Mouse (Mus musculus) thymus, postnatal 14 days (tissue): ENCODE results near the gene Mrgprd.

Source experiments
- DNase-seq: peaks from one replicate; pipeline ENCODE4 v3.0.0; 2021

Gene Mrgprd

DNA sequence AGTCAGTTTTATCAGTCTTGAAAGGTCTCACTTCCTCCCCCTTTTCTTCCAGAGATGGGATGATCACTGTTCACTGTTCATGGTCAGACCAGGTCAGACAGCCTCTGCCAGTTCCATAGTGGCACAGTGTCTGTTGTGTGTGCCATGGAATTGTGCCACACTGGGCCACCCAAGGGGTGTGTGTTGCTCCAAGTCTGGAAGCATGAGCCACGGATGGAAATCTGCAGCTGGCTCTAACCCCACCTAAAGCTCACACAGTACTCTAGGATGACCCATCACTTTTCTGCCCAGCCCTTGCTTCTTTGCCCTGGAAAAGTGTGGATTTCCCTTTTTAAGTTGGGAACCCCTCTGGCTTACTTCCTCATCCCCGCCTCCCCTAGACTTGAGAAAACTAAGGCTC is 10.5 kb upstream of the Mrgprd start:
- DNase-seq, result no peak

DNA sequence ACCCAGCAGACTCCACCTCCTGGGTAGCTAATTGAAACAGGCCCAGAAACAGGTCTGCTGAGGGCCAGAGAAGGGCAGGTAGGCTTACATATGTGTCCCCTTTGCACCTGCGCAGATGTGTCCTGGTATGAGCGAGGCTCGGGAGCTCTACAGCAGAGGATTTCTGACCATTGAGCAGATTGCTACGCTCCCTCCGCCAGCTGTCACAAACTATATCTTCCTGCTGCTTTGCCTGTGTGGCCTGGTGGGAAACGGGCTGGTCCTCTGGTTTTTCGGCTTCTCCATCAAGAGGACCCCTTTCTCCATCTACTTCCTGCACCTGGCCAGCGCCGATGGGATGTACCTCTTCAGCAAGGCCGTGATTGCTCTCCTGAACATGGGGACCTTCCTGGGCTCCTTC is 7.0 kb upstream of the Mrgprd start:
- DNase-seq, result no peak

DNA sequence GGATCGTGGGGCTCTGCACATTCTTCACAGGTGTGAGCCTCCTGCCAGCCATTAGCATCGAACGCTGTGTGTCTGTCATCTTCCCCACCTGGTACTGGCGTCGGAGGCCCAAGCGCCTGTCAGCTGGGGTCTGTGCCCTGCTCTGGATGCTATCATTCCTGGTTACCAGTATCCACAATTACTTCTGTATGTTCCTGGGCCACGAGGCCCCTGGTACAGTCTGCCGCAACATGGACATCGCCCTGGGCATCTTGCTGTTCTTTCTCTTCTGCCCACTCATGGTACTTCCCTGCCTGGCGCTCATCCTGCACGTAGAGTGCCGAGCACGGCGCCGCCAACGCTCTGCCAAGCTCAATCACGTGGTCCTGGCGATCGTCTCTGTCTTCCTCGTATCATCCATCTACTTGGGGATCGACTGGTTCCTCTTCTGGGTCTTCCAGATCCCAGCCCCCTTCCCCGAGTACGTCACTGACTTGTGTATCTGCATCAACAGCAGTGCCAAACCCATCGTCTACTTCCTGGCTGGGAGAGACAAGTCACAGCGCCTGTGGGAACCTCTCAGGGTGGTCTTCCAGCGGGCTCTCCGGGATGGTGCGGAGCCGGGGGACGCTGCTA is 6.5 kb upstream of the Mrgprd start:
- no peak for DNase-seq

DNA sequence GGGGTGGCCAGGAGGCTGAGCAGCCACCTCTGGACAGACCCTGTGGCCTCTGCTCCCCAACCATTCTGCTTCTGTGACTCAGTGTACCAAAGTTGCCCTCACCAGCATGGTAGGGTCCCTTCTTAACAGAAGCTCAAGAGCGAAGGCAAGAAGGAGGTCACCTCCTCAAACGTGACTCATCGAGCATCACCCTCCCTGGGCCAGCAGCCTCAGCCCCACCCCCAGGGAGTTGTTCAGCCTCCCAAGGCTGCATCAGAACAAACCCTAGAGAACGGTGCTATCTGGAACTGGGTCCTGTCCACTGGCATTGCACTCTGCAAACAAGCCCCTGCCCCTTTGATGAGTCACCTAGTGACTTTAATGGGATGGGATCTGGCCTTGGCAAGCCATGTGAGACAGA is 5.8 kb upstream of the Mrgprd start:
- no peak for DNase-seq

DNA sequence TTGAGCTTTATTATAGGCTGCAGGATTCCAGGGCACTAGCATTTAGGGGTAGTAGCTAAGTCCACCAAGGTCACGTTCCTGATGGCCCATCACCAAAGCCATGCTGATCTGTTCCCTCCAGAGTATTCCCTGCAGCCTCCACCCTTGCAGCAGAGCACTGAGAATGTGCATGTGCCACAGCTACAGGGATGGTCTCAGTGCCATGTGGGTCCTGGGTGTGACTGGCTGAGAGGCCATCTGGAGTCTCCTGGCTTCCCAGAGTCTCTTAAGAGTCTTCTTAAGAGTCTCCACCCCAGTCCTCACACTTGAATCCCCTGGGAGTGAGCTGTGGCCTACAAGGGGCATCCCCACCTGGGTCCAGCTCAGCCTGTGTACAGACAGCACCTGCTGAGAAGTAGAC is 4.8 kb upstream of the Mrgprd start:
- DNase-seq, result no peak

DNA sequence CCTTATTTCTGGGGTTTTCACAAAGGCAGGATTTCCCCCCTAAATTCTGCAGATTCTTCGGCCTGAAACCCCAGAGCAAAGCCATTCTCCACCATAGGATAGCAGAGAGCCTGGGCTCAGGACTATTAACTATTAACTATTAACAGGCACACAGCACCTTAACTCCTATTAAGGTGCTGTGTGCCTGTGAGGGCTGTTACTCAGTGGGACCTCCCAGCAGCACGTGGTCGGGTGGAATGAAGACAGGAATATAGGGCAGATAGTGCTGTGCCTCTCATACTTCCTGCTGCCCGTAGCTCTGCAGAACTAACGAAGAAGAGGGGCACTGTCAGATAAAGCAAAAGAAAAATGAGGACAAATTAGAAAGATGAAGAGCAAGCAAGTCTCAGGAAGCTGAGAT is 4.1 kb upstream of the Mrgprd start:
- DNase-seq, result no peak

DNA sequence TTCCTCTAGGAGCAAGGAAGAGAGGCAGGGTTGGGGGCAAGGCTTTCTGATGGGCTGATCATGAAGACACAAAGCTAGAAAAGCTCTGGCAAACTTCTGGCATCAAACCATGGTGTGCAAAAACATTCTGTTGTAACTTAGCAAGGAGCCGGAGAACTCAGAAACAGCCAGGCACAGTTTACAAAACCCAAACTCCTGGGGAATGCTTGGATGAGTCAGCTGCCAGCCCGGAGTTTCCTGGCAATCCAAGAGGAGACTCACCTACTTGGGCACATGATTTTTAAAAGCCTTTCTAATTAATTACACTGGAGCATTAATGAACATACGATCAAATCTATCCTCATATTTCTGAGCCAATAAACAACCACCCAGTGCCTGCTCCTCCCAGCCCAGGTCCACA is 2.5 kb upstream of the Mrgprd start:
- DNase-seq, result no peak

DNA sequence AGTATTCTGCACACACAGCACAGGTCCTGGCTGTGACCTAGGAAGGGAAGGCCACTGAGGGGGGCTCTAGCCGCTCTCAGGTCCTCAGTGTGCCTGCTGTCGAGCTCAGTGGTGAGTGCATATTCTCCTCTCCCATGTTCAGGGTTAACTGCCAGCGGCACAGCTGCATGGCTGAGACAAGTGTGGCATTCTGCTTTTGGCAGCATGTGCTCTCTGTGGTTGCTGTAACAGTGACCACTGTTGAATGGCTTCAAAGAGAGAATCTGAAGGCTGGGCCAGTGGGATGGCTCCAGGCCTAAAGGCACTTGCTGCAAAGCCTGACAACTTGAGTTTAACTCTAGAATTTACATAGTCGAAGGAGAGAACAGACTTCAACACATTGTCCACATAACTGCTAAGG is 2.9 kb downstream of the Mrgprd start:
- no peak for DNase-seq

DNA sequence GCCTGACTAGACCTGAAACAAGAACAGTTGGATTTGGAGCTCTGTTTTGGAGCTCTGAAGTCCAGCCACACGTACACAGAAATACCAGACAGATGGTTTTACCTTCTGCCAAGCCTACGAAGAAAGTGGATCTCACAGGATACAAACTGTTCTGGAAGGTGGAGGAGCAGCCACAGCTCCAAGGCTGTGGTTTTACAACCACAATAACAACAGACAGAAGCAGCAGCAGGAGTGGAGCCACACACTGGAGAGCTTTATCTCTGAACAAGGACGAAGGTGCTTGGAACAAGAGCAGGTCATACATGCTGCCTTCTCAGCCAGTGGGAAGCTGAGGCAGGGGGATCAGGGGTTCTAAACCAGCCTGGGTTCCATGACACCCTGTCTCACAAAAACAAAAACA is 4.8 kb downstream of the Mrgprd start:
- DNase-seq, result no peak

DNA sequence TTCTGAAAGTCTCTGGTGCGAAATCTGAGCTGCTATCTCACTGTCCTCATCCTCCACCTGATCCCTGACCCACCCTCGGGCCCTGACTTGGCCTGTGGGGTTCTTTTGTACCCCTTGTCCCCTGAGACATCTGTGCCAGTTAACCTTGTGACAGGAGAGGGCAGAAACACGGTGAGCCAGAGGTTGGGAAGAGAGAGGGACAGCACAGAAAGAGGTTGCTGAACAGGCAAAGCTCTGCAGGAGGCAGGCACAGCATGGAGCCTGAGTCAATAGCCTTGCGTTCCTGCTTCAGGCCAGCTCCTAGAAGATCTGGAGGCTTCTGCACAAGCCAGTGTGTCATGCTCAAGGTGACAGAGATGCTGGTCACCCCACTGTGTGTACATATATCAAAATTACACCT is 9.0 kb downstream of the Mrgprd start:
- DNase-seq, result no peak

DNA sequence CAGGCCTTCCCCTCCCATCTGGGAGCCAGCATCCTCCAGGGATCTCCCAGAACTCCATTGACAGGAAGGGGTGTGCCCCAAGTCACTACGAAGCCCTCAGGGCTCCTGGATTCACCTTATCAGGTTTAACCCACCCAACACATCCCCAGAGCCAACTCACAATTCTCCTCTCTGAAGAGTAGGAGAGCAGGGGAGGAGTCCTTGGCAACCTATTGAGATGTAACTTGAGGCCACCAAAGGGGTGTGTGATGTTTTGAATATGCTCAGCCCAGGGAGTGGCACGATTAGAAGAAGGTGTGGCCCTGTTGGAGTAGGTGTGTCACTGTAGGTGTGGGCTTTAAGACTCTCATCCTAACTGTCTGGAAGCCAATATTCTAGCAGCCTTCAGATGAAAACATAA is 11.1 kb downstream of the Mrgprd start:
- no peak for DNase-seq

DNA sequence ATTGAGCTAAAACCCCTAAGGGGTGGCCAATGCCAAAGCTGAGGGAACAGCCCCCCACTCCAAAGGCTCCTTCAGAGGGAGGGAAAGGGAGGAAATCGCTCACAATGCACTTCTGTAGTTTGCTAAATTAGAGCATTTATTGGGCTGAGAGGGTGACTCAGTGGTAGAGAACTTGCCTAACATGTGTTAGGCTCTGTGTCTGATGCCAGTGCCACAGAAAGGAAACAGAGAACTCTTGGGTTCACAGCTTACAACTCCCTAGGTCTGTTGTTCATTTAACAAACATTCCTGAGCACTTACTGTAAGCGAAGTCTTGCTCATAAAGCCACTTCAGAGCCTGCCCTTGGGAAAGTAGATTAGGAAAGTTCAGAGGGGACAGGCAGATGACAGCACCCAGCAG is 15.3 kb downstream of the Mrgprd start:
- DNase-seq, result no peak

DNA sequence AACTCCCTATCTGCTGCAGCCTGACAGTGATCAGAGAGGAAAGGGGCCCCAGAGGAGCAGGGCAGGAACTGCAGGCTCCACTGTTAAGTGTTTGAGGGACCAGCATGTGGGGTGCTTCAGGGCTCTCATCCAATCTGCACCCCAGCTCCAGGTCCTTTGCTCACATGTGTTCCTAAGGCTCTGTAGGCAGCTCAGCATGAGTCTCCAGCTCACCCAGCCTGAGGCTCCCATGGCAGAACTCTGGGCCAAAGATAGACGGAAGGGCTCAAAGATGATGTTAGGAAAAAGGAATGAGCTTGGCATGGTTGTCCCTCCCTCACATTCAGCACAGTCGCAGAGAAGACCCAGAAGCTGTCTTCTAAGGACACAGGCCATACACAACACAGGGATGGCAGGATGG is 16.0 kb downstream of the Mrgprd start:
- DNase-seq, result no peak

DNA sequence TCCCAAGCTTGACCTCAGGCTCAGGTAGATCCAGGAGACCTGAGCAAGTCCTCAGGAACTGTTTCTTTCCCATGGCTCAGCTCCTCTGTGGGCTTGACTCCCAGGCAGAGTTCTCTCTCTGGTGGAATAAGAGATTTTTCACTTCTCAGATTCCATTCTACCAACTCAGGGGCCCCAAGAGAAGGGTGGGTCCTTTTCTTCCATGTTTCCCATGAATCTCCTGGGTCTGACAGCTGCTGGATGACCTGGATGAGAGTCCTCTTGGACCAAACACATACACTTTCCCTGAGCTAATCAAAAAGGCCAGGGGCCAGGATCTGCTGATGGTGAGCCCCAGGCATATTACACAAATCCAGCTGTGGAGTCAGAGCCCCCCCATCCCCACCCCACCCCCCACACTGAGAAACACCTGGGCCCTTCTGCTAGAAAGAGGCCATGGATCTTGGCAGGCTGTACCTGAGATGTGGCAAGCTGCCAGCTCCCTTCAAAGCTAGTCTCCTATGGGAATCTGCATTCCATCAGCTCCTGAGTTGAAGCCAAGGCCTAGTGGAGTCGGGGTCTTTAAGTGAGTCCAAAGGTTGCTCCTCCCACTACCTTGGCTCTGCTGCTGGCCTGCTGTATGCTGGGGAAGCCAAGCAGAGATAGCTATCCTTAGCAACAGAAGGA is 17.9 kb downstream of the Mrgprd start:
- no peak for DNase-seq

DNA sequence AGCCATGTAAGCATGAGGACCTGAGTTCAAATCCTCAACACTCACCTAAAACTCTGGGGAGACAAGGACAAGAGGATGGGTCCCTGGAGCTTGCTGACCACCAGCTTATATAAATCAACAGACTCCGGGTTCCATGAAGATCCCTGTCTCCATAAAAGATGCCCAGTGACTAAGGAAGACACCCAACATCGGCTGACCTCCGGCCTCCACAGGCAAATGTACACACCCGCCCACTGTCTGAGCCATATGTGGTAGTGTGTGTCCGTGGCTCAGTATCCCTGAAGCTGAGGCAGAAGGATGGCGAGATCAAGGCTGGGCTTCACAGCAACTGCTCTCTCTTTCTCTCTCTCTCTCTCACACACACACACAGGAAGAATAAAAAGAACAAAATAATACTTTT is 19.3 kb downstream of the Mrgprd start:
- no peak for DNase-seq

DNA sequence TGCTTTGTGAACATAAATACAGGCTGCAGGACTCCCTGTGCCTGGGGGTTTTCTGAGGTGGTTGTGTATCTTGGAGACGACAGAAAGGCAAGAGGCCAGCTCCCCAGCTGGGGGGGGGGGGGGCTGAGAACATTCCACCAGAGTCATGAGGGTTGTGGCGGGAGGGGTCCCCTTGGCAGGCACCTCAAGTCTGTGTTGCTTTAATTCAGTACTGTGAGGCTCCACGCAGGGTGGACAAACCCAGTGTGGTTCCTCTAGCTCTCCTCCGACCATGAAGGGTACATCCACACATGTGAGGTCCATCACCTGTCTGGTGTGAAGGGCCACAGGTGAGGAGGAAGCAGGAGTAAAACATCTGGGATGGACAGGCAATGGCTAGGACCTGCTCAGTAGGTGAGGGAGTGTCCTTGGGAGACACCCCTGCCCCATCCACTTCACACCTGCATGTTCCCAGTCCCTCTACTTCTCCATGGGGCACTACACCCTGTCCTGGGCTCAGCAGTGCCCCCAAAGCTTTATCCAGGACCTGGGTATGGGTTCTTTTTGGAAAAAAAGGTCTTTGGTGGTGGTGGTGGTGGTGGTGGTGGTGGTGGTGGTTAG is 19.9 kb downstream of the Mrgprd start:
- no peak for DNase-seq

DNA sequence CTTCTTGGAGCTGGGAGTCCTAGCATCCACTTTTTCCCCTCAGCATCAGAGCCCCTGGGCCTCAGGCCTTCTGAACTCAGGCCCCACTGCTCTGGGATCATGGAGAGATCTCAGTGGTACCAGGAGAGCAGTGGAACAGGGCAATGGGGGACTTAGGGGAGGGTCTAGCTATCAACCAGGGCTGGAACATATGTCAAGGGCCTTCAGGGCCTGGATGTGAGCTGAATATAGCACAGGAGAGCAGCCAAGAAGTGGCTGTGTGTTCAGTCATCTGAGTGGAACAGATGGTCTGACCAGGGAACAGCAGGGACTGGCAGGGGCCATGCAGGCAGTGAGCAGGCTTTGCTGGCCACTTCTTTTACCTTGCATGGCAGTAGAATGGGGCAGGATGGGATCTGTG is 20.6 kb downstream of the Mrgprd start:
- DNase-seq, result no peak

DNA sequence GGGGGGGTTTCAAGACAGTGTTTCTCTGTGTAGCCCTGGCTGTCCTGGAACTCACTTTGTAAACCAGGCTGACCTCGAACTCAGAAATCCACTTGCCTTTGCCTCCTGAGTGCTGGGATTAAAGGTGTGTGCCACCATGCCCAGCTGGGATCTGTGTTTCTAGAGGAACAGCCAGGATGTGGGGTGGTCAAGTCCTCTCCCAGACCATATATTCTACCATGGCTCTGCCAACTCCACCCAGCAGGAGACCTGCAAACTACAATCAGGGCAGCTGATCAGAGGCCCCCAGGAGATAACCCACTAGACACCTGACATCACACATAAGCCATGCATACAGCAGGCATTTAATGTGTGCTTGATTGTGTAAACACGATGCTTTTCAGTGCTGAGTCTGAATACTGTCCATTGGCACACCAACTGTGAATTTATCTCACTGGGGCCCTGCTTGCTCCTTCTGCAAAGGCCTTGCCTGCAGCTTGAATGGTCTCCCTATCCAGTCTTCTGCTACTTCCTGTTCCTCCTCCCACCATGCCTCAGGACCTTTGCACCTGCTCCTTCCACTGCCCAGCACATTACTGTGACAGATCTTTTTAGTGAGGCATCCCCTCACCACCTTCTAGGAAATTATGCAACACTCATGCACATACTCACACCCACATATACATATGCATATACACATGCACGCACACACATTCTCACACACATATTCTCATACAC is 21.1 kb downstream of the Mrgprd start:
- DNase-seq, result no peak

DNA sequence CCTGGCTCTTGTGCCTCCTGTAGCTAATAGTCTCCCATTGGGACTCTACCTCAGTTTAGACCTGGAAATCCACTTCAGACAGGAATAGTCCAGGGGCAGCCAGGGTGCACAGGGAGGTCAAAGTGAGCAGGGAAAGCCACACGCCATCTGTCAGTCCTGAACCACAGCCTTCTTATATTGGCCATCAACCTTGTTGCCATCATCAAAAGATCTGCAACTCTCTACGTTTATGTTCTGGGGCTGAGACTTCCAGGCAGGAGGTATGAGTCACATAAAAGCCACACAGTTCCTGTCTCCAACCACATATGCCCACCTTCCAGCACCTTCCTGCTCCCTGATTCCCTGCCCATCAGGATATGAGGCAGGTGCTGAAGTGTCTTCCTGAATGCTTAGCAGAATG is 23.3 kb downstream of the Mrgprd start:
- DNase-seq, result no peak

DNA sequence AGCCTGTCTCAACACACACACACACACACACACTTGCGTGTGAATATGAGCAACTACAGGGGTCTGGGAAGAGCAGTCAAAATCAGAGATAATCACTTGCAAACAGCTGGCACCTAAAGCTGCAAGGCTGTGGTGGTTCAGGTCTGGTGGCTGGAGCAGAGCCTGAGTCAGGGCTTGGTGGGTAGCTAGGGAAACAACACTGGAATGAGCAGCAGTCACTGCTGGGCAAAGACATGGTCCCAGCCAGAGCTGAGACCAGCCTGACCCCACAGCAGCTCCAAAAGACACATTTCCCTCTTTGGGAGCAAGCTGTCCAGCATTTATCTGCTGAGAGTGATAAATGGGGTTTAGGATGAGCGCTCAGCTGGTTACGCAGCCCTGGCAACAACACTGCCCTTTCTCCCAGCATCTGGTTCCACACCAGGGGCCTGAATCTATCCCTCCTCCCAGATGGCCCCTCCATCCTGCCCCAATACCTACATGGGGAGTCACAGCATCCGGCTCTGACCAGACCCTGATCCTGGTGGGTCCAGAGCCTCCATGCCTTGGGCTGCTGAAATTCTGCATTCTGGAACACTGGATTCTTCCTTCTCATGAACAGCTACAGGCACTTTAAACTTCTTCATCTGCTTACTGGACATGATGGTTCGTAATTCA is 25.7 kb downstream of the Mrgprd start:
- DNase-seq, result no peak
